Mouse (Mus musculus) heart, embryonic 14.5 days (tissue): ENCODE results near the gene Tmem238l. TPM values are rescaled to one million over a fixed set of nuclear protein-coding genes. Genes with fewer than 3 reads are reported as not detected.

ENCODE experiments used
- ATAC-seq: fragments of 200-750 bp; cut with Nextera tagmentation; 2 replicates; pipeline ENCODE4 v1.8.0; 2017; ENCODE audit warnings: low read depth, moderate TSS enrichment; ENCODE audit not compliant: insufficient number of reproducible peaks, insufficient read depth, low FRiP score
- H3K27ac ChIP-seq, 2 experiments: fragments of 200-500 bp in 1 of 2; fragments of 300-500 bp in 1 of 2; sonication (generic) in 1 of 2; replicated peaks in 1 of 2; 2 replicates each; pipeline ENCODE4 v1.5.1; 2012 to 2014; ENCODE audit warnings: low read depth in 2 of 2, low read length in 2 of 2, control low read depth in 1 of 2, mild to moderate bottlenecking in 1 of 2, mixed read lengths in 1 of 2; ENCODE audit not compliant: control insufficient read depth in 1 of 2, insufficient read depth in 1 of 2
- H3K27me3 ChIP-seq: fragments of 300-500 bp; sonication (generic); 2 replicates; pipeline ENCODE4 v1.6.1; 2014; ENCODE audit warnings: mild to moderate bottlenecking, low read length, control low read depth; ENCODE audit not compliant: control insufficient read depth, insufficient read depth
- H3K36me3 ChIP-seq: fragments of 300-500 bp; sonication (generic); 2 replicates; pipeline ENCODE4 v1.6.1; 2014; ENCODE audit warnings: mild to moderate bottlenecking, control low read depth, low read length, mixed read lengths; ENCODE audit not compliant: control insufficient read depth, insufficient read depth
- H3K4me1 ChIP-seq, 2 experiments: fragments of 200-500 bp in 1 of 2; fragments of 300-500 bp in 1 of 2; sonication (generic) in 1 of 2; 2 replicates each; pipeline ENCODE4 v1.6.1; 2012 to 2014; ENCODE audit warnings: low read length in 2 of 2, control low read depth in 1 of 2, mixed read lengths in 1 of 2; ENCODE audit not compliant: control insufficient read depth in 2 of 2, insufficient read depth in 2 of 2
- H3K4me2 ChIP-seq: fragments of 300-500 bp; sonication (generic); 2 replicates; pipeline ENCODE4 v1.6.1; 2014; ENCODE audit warnings: mild to moderate bottlenecking, low read length
- H3K4me3 ChIP-seq, 2 experiments: fragments of 200-500 bp in 1 of 2; fragments of 300-500 bp in 1 of 2; sonication (generic) in 1 of 2; 2 replicates each; pipeline ENCODE4 v1.5.1; 2012 to 2014; ENCODE audit warnings: low read length in 2 of 2, mild to moderate bottlenecking in 2 of 2, control low read depth in 1 of 2, low read depth in 1 of 2, moderate library complexity in 1 of 2; ENCODE audit not compliant: control insufficient read depth in 1 of 2, insufficient read depth in 1 of 2
- H3K9ac ChIP-seq: fragments of 300-500 bp; sonication (generic); 2 replicates; pipeline ENCODE4 v1.6.1; 2014; ENCODE audit warnings: mild to moderate bottlenecking, low read length
- H3K9me3 ChIP-seq: fragments of 300-500 bp; sonication (generic); 2 replicates; pipeline ENCODE4 v1.6.1; 2016; ENCODE audit warnings: low read length, control low read depth; ENCODE audit not compliant: control insufficient read depth
- WGBS: fragments of 180-500 bp; shearing (Covaris S2); extraction: QIAGEN DNeasy Blood & Tissue Kit; methylation state at CpG from one replicate; pipeline ENCODE4 v1.1.7; 2014; 5-methylcytosine and 5-hydroxymethylcytosine counted together
- polyA plus RNA-seq: library from polyadenylated mRNA; unstranded; fragments of >200 nt; fragmentation: Nextera tagmentation; extraction: Ambion mirVana; gene quantifications from 2 replicates; pipeline ENCODE4 v1.2.1, GENCODE M21; 2014

Tmem238l gene
- polyA plus RNA-seq, 1 experiment from 2014 or later: not detected

DNA sequence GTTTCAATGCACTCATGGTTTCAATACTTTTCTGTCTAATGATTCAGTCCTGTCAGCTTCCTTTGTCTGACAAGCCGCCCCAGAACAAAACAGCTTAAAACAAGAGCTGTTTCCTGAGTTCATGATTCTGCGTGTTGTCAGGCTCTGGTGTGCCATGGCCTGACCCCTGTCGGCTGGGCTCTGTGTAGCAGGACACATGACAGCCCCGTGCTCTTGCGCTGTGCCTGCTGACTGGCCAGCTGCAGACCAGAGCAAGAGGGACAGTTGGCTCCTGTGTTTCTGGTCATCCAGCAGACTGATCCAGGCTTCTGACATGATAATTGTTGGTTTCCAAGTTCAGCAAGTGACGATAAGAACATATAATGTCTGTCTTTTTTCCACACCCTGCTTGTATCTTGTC, 26.4 kb downstream of the Tmem238l start:
- Histone ChIP-seq H3K4me2 (no peak overlapping the region), H3K27me3 (0 out of 2 replicates have a peak, but pooled peaks cover 3% of the 10 kb centered on the region), H3K27ac (no peak overlapping the region), H3K9ac (no peak overlapping the region), H3K36me3 (no peaks in the 10 kb centered on the region), H3K9me3 (no peaks in the 10 kb centered on the region), H3K4me1 (peaks cover 9 to 15% of the 10 kb centered on the region in 2 experiments), H3K4me3 (no peak overlapping the region)
- 0 out of 2 replicates have a peak, but pooled peaks have one; percentile 57 for ATAC-seq
- 32% methylated on average over 6 of the region's 6 CpGs for WGBS

DNA sequence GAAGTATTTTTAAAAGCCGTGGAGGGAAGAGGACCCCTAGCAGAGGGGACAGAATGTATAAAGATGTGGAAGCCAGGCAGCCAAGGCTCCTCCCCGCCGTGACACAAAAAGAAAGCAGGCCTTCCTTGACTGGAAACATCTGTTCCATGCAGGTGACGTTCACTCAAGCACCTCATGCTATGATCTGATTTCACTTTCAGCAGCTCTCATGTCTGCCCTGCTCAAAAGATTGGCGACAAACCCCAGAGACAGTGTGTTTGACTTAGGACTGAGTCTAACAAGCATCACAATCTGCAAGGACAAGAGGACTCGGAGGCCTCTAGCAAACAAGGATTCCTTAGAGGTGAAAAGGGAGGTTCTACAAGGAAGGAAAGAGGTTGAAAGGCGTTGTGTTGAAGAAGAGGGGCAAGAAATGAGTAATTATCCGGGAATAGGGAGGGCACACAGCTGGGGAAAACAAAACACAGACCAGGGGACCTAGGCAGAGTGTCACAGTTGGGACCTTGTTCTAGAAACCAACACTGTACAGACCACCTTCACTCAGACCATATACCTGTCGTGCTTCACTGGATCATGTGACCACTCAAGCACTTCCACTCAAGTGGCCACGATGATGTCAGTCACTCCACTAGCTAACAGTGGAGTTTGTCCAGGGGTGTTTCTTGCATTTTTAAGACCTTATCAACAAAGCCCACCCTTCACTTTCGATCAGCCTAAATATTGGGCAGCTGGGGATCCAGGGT, 27.2 kb downstream of the Tmem238l start:
- Histone ChIP-seq H3K4me3 (no peak overlapping the region), H3K4me1 (peaks cover 9 to 15% of the 10 kb centered on the region in 2 experiments), H3K4me2 (no peak overlapping the region), H3K9ac (peak overlapping the region; percentile 72; the same call in 1 of the 2 replicates), H3K9me3 (no peaks in the 10 kb centered on the region), H3K27me3 (0 out of 2 replicates have a peak, but pooled peaks cover 3% of the 10 kb centered on the region), H3K27ac (0 out of 4 replicates have a peak overlapping the region, but pooled peaks of 1 of the 2 experiments have one; percentile 6), H3K36me3 (no peaks in the 10 kb centered on the region)
- no peak for ATAC-seq
- WGBS: 48% methylated on average over 11 of the region's 11 CpGs

DNA sequence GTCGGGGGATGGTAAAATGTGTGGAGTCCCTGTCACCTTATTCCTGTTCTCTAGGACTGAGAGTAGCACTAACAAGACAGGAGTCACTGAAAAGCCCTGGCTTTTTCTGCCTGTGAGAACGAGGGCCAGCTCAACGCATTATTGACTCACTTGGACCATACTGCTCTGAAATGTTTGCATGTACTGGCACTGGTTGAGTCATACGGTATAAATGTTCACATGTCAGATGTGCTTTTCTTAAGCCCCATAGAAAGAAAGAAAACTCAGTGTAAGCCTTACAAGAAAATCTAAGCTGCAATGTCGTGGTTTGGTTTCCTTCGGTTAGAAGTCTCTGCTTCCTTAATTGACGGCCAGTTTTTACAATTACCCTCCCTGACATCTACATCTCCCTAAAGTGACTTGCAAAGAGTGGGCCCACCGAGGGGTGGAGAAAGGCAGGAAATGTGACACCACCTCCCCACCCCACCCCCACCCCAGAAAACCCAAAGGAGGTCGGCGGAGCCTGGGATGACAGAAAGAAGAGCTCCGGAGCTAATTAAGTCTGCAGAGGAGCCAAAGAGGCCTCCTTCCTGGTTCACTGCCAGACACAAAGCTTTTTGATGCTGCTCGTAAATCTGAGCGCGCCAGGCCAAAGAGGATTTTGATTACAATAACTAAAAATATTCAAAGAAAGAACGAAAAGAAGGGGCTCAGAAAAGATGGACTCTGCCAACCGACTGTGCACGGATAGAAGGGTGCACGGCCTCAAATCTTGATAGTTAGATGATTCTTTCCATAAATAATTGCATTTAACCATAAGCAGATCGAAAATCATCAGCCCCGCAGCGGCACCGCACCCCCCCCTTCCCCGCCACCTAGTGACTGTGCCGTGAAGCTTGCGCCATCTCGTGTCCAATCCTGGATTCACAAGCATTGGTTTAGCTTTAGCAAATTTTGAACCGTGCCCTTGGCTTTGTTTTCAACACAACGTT, 28.0 kb downstream of the Tmem238l start:
- H3K27me3 ChIP-seq: 0 out of 2 replicates have a peak, but pooled peaks cover 3% of the 10 kb centered on the region
- peak overlapping the region; percentile 6 to 48; a peak in 1 of 4 replicates for H3K27ac ChIP-seq
- H3K9ac ChIP-seq: peak overlapping the region; percentile 72
- no peaks in the 10 kb centered on the region for H3K36me3 ChIP-seq
- H3K4me2 ChIP-seq: peak overlapping the region; percentile 63
- WGBS: 7% methylated on average over 28 of the region's 28 CpGs
- H3K4me3 ChIP-seq: peak overlapping the region; percentile 34 to 47
- no peaks in the 10 kb centered on the region for H3K9me3 ChIP-seq
- no peak for ATAC-seq
- peaks cover 9 to 15% of the 10 kb centered on the region in 2 experiments for H3K4me1 ChIP-seq

DNA sequence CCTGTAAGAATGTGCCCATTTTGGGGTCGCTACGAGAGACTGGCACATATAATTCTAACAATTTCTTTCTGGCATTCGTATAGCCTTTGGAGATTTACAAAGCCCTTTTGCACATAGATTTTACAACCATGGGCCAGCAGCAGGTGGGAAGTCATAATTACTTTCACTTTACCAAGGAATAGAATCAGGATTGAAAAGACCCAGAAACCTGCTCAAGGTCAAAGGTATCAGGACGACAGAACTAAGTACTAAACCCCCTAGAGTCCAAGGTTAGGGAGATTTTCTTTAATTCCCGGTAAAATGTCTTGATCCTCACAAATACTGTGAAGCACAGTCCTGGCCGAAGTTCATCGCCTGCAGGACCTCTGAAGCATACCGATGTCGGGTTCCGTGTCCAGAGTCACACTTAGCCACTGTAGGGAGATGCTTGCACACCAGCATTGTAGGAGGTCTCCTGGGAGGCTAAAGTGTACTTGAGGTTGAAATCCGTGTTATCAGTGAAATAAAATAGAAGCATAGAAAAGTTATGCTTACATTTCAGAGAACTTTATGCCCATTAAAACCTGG, 28.8 kb downstream of the Tmem238l start:
- H3K27ac ChIP-seq: no peak overlapping the region; a peak in 1 of 4 replicates
- peaks cover 9 to 15% of the 10 kb centered on the region in 2 experiments for H3K4me1 ChIP-seq
- no peak for ATAC-seq
- H3K9ac ChIP-seq: peak overlapping the region; percentile 72
- H3K9me3 ChIP-seq: no peaks in the 10 kb centered on the region
- H3K36me3 ChIP-seq: no peaks in the 10 kb centered on the region
- 0 out of 2 replicates have a peak, but pooled peaks cover 3% of the 10 kb centered on the region for H3K27me3 ChIP-seq
- H3K4me3 ChIP-seq: peak overlapping the region; percentile 34 to 47
- WGBS: 19% methylated on average over 11 of the region's 11 CpGs
- peak overlapping the region; percentile 63 for H3K4me2 ChIP-seq

DNA sequence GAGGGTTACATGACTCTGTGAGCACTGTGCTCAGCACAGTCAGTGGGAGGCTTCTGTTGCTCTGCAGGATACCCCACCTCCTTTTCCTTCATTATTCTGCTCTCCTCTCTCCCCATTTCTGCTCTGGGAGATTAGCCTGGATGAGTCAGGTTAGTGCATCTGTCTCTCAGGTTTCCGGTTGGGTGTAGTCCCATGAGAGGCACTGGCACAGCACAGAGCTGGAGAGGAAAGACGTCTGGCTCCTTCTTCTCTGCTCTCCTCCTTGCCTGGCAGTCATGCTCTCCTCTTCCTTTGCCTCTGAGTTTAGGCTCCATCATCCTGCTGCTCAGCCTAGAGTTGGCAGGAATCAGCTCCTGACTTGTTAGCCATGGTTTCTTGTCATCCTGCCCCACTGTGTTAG, 35.7 kb downstream of the Tmem238l start:
- 65% methylated on average over 2 of the region's 2 CpGs for WGBS
- no peaks in the 10 kb centered on the region for H3K36me3 ChIP-seq
- no peak for ATAC-seq
- H3K4me1 ChIP-seq: no peaks in the 10 kb centered on the region
- no peaks in the 10 kb centered on the region for H3K27me3 ChIP-seq
- no peak overlapping the region for H3K4me3 ChIP-seq
- no peak overlapping the region for H3K4me2 ChIP-seq
- H3K27ac ChIP-seq: no peak overlapping the region
- H3K9ac ChIP-seq: no peak overlapping the region
- H3K9me3 ChIP-seq: no peaks in the 10 kb centered on the region

DNA sequence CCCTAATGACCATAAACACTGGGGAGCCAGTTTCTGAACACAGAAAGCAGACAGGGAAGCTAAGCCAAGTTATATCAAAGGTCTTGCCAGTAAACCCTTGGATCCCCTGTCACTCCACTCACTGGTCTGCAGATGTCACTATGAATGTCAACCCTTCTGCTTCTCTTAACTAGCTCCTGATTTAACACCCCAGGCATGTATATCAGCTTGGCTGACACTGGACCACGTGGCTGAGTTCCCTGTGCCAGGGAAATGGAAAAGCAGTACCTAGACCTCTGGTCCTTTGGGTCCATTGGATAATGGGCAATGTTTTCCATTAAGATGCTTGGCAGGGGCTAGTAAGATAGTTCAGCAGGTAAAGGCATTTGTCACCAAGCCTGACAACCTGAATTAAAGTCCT, 37.2 kb downstream of the Tmem238l start:
- Histone ChIP-seq H3K4me1 (peaks cover 5 to 10% of the 10 kb centered on the region in 2 experiments), H3K4me2 (no peak overlapping the region), H3K27ac (no peak overlapping the region), H3K9me3 (no peaks in the 10 kb centered on the region), H3K9ac (no peak overlapping the region), H3K27me3 (no peaks in the 10 kb centered on the region), H3K4me3 (no peak overlapping the region), H3K36me3 (no peaks in the 10 kb centered on the region)
- ATAC-seq: no peak
- WGBS: 28% methylated on average over 1 of the region's 1 CpGs

DNA sequence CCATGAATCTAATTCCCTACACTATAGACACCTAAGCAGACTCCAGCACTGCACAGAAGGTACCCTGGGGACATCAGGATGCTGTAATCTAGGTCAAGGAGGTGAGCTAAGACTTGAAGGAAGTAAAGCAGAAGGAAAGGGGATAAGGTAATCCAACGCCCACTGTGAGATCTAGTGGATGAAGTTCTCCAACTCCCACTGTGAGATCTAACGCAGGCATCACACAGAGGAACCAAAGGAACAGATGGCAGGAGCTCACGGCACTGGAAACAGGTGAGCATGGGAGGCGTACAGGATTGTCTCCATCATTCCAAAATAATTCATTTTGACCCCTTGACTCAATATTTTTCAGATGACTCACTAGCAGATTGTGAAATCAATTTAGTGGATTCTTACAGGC, 40.0 kb downstream of the Tmem238l start:
- H3K27me3 ChIP-seq: no peaks in the 10 kb centered on the region
- ATAC-seq: no peak
- H3K4me3 ChIP-seq: no peak overlapping the region
- H3K9ac ChIP-seq: no peak overlapping the region
- WGBS: 77% methylated on average over 4 of the region's 4 CpGs
- peaks cover 8 to 14% of the 10 kb centered on the region in 2 experiments for H3K4me1 ChIP-seq
- H3K36me3 ChIP-seq: no peaks in the 10 kb centered on the region
- H3K4me2 ChIP-seq: no peak overlapping the region
- H3K27ac ChIP-seq: no peak overlapping the region
- no peaks in the 10 kb centered on the region for H3K9me3 ChIP-seq
